Mouse (Mus musculus) embryo, embryonic 10.5 days (tissue): ENCODE results near the gene Cib2.

Experiments used
- DNase-seq: peaks from one replicate; pipeline ENCODE4 v3.0.0-alpha.2; 2015; ENCODE audit warnings: low spot score

The Cib2 gene

GRCm38 (mm10) chr9:54544954-54545315 lies 15.1 kb downstream of the Cib2 start:
- DNase-seq: no peak

GRCm38 (mm10) chr9:54544212-54544953 lies 15.6 kb downstream of the Cib2 start:
- DNase-seq: no peak

- no peak for DNase-seq
Measured at GRCm38 (mm10) chr9:54540801-54541200, 19.2 kb downstream of the Cib2 start.

GRCm38 (mm10) chr9:54538684-54539083 lies 21.3 kb downstream of the Cib2 start, which contains the start of gene Sh2d7:
Sh2d7 (plus strand) TSS chr9:54538984.
- no peak for DNase-seq

GRCm38 (mm10) chr9:54538244-54538643 lies 21.8 kb downstream of the Cib2 start:
- DNase-seq: no peak

GRCm38 (mm10) chr9:54537480-54537879 lies 22.5 kb downstream of the Cib2 start:
- no peak for DNase-seq

- DNase-seq: no peak
Measured at GRCm38 (mm10) chr9:54537030-54537429, 23.0 kb downstream of the Cib2 start.

- DNase-seq: no peak
Measured at GRCm38 (mm10) chr9:54536236-54536635, 23.8 kb downstream of the Cib2 start.

GRCm38 (mm10) chr9:54533975-54534374 lies 26.0 kb downstream of the Cib2 start:
- no peak for DNase-seq

GRCm38 (mm10) chr9:54532926-54533325 lies 27.1 kb downstream of the Cib2 start:
- DNase-seq: no peak

GRCm38 (mm10) chr9:54531421-54531820 lies 28.6 kb downstream of the Cib2 start:
- DNase-seq: no peak

GRCm38 (mm10) chr9:54530836-54531235 lies 29.2 kb downstream of the Cib2 start:
- no peak for DNase-seq

GRCm38 (mm10) chr9:54529950-54530349 lies 30.1 kb downstream of the Cib2 start:
- DNase-seq: no peak

- no peak for DNase-seq
Measured at GRCm38 (mm10) chr9:54527694-54528093, 32.3 kb downstream of the Cib2 start.

GRCm38 (mm10) chr9:54520286-54520685 lies 39.7 kb downstream of the Cib2 start:
- no peak for DNase-seq

GRCm38 (mm10) chr9:54518921-54519320 lies 41.1 kb downstream of the Cib2 start:
- DNase-seq: no peak

- no peak for DNase-seq
Measured at GRCm38 (mm10) chr9:54515991-54516390, 44.0 kb downstream of the Cib2 start.

GRCm38 (mm10) chr9:54502873-54503272 lies 57.1 kb downstream of the Cib2 start:
- peak; percentile 18 for DNase-seq

GRCm38 (mm10) chr9:54502111-54502495 lies 57.9 kb downstream of the Cib2 start:
- no peak for DNase-seq

- peak; percentile 96 for DNase-seq
Measured at GRCm38 (mm10) chr9:54501453-54502110, 58.4 kb downstream of the Cib2 start, which contains the start of gene Dmxl2. Dmxl2 (minus strand) TSS chr9:54501626.

- peak; percentile 43 for DNase-seq
Measured at GRCm38 (mm10) chr9:54500832-54501452, 59.1 kb downstream of the Cib2 start.

GRCm38 (mm10) chr9:54499791-54500190 lies 60.2 kb downstream of the Cib2 start:
- no peak for DNase-seq

- no peak for DNase-seq
Measured at GRCm38 (mm10) chr9:54499291-54499690, 60.7 kb downstream of the Cib2 start.
